Mouse (Mus musculus) embryonic stem cell, embryonic (primary cell): ENCODE measurements around the gene Gm47995.
"Not testable (repeated sequence)": the region's sequence is repeated elsewhere in the genome, so short reads cannot be mapped to it uniquely, and the experiment has no call there.

Experiments used
- CTCF ChIA-PET, 4 experiments: fragments of 300-600 bp in 2 of 4; fragments of 350-600 bp in 2 of 4; sonication (Branson Sonifier 250); formaldehyde crosslinking; loops; one replicate each; lab custom pipeline; 2022; ENCODE audit warnings: inconsistent platforms in 2 of 4; lab: Charles Lee
- POLR2A ChIA-PET, 4 experiments: fragments of 300-600 bp in 2 of 4; fragments of 350-600 bp in 2 of 4; sonication (Branson Sonifier 250); formaldehyde crosslinking; loops; one replicate each; lab custom pipeline; 2022; ENCODE audit warnings: antibody characterized with exemption in 4 of 4, inconsistent platforms in 1 of 4; lab: Charles Lee

The Gm47995 gene

GRCm38 (mm10) chr1:151178505-151179083 lies 19.7 kb upstream of the Gm47995 start:
- POLR2A ChIA-PET = interaction anchor here in 3 of 4 experiments (0.6 to 2.7 kb wide), 14 partner anchors 11 to 290 kb away, joined by 3 to 23 read pairs (median 4); partner anchors contain the start of gene Ivns1abp (in 2 of the 3)
- CTCF ChIA-PET = no interaction called here

DNA sequence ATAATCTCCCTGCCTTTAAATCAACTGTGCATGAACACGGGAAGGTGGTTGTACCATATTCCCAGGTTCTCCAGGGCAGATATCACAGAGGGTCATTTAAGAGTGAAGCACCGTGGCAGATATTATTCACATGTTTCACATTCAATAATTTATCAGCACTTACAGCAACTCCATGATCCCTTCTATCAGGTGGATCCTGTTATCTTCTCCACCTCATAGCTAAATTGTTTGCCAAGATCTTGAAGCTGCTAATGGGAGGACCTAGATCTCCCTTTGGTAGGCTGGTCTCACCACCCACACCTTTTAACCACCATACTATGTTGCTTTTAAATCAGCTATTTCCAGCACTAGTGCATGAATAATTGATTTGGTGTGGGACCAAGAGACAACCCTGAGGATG lies 18.1 kb upstream of the Gm47995 start:
- ChIA-PET CTCF (interaction anchor here in 1 of 4 experiments (1.0 kb wide), 1 partner anchor 71 kb away, joined by 4 read pairs; no protein-coding TSS in a partner anchor), POLR2A (no interaction called here)

GRCm38 (mm10) chr1:151182266-151182665 lies 16.0 kb upstream of the Gm47995 start, which contains the start of gene Gm47985:
TSS of gene Gm47985 (plus strand) at chr1:151182537.
- CTCF ChIA-PET, POLR2A ChIA-PET: not testable (repeated sequence)

- POLR2A ChIA-PET = not testable (repeated sequence)
Measured at GRCm38 (mm10) chr1:151186186-151186585, 12.1 kb upstream of the Gm47995 start.

GRCm38 (mm10) chr1:151186879-151187424 lies 11.3 kb upstream of the Gm47995 start:
- CTCF ChIA-PET, POLR2A ChIA-PET: not testable (repeated sequence)

More at GRCm38 (mm10) chr1:151186186-151186585, 12.1 kb upstream of the Gm47995 start:
- CTCF ChIA-PET = not testable (repeated sequence)

DNA sequence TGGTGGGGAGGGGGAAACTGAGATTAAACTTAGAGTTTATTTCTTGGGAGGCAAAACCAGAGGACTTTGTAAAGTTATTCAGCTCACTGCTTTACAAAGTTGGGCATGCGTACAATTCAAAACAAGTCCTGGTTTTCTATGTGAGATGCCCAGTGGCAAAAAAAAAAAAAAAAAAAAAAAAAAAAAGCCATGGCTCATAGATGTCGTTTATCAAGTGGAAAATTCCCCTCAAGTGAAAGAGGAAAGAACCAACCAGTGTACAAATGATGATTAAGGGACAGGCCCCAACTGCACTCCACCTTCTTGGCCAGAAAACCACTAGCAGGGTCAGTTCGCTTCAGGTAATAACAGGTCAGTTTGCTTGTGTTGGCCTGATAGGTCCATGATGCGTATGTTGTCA lies 9.8 kb upstream of the Gm47995 start:
- POLR2A ChIA-PET = interaction anchor here in 2 of 4 experiments (0.7 kb wide), 2 partner anchors 358 to 897 kb away, joined by 3 to 8 read pairs; no protein-coding TSS in a partner anchor
- CTCF ChIA-PET = interaction anchor here in 1 of 4 experiments (0.7 kb wide), 1 partner anchor 97 kb away, joined by 4 read pairs; no protein-coding TSS in a partner anchor

DNA sequence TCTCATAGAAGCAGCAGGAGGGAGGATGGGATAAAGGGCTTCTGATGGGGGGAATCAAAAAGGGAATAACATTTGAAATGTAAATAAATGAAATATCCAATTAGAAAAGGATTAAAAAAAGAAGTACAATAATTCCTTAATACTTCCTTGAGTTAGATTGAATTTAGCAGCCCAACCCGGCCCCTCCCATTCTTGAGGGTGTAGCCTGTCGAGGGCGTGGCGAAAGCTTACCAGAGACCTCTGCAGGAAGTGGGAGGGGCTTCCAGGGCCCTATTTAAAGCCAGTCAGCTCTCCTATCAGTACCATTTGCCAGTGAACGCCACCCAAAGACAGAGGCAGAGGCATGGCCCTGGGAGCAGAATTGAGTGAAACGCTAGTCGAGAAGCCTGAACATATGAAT lies 6.2 kb upstream of the Gm47995 start, which contains the start of gene Gm8947:
Gene Gm8947 (plus strand): TSS at position 302 of the 400 bp plus-strand sequence.
- POLR2A ChIA-PET, CTCF ChIA-PET: not testable (repeated sequence)

DNA sequence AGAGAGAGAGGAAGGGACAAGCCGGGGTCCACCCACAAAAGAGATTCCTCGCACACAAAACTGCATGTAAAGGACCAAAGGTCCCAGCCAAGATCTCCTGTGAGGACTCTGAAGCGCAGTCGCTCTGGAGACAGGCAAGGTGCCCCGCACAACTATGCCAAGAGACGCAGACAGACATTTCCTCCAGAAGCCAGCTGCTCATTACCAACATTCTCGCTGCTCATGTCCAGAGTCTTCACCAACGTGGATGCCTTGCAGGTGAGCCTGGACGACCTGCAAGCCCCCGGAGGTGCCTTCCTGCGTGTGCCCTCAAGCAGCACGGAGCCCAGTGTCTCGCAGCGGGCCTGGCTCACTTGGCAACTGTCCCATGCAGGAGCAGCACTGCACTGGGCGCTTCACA lies 5.5 kb upstream of the Gm47995 start:
- POLR2A ChIA-PET, CTCF ChIA-PET: not testable (repeated sequence)

DNA sequence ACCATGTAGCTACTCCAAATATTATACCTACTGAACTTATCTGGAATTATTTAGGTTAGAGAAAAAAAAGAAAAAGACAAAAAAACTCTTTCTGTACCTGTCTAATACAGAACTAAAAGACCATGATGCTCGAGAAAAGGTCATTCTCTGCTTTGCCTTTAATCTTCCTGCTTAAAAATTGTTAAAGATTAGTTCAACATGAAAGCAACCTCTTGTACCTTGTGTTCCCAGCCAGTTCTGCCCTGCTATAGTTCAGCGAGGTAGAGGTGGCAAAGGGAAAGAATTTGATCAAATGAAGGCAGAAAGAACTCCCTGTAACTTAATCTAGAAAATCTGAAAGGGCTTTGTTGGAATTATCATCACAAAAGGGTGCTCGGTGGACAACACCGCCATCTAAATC lies 2.3 kb upstream of the Gm47995 start:
- POLR2A ChIA-PET, CTCF ChIA-PET: not testable (repeated sequence)

- POLR2A ChIA-PET, CTCF ChIA-PET: not testable (repeated sequence)
Measured at GRCm38 (mm10) chr1:151196690-151197089, 1.6 kb upstream of the Gm47995 start.

DNA sequence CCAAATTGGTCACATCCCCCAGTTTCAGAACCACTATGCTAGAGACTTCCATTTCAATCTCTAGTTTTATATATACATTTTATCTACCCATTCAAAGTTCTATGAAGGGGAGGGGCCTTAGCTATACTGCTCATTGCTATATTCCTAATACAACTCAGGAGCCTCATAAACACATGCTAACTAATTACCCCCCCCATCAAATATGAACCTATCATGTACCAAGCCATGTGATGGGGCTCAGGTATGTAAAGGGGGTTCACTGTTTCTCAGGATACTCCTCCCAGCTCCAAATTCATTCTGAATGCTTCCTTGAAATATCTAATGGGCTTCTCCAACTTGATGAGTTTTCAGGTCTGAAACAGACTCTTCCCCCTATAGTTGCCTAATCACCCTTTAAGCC lies 2.4 kb downstream of the Gm47995 start:
- POLR2A ChIA-PET = interaction anchor here in 1 of 4 experiments (0.6 kb wide), 1 partner anchor 194 kb away, joined by 3 read pairs; no protein-coding TSS in a partner anchor
- CTCF ChIA-PET = not testable (repeated sequence)

DNA sequence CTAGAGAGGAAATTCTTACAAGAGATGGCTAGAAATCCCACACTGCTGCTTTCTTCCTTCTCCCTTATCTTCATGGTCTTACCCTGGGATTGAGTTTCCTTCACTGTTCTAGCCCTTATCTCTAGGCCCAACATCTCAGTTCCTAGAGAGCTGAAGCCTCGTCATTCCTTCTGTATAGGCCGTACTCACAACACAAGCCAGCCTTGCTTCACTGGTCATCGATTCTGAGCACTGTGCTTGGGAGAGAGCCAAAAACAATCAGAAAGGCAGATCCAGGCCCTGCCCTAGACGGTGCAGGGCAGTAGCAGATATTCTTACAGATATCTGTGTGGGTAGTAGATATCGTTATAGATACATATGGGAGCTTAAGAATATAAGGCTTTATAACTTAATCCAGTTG lies 4.5 kb downstream of the Gm47995 start:
- CTCF ChIA-PET, POLR2A ChIA-PET: not testable (repeated sequence)

GRCm38 (mm10) chr1:151203818-151204217 lies 5.6 kb downstream of the Gm47995 start, which contains the start of gene 3110040M04Rik:
TSS of gene 3110040M04Rik (plus strand) at chr1:151204121.
- CTCF ChIA-PET, POLR2A ChIA-PET: not testable (repeated sequence)

DNA sequence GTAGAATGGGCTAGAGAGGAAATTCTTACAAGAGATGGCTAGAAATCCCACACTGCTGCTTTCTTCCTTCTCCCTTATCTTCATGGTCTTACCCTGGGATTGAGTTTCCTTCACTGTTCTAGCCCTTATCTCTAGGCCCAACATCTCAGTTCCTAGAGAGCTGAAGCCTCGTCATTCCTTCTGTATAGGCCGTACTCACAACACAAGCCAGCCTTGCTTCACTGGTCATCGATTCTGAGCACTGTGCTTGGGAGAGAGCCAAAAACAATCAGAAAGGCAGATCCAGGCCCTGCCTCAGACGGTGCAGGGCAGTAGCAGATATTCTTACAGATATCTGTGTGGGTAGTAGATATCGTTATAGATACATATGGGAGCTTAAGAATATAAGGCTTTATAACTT lies 10.2 kb downstream of the Gm47995 start:
- CTCF ChIA-PET, POLR2A ChIA-PET: not testable (repeated sequence)

GRCm38 (mm10) chr1:151208944-151209343 lies 10.7 kb downstream of the Gm47995 start:
- CTCF ChIA-PET, POLR2A ChIA-PET: not testable (repeated sequence)

DNA sequence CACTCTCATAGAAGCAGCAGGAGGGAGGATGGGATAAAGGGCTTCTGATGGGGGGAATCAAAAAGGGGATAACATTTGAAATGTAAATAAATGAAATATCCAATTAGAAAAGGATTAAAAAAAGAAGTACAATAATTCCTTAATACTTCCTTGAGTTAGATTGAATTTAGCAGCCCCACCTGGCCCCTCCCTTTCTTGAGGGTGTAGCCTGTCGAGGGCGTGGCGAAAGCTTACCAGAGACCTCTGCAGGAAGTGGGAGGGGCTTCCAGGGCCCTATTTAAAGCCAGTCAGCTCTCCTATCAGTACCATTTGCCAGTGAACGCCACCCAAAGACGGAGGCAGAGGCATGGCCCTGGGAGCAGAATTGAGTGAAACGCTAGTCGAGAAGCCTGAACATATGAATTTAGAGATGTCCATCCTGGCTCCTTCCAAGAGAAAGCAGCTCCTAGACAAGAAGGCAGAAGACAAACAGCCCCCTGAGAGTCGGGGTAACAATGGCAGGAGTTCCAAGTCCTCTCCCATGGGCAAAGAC lies 11.6 kb downstream of the Gm47995 start, which contains the start of gene Gm47996:
Gene Gm47996 (plus strand): TSS at position 308 of the 532 bp plus-strand sequence.
- CTCF ChIA-PET, POLR2A ChIA-PET: not testable (repeated sequence)

GRCm38 (mm10) chr1:151211666-151212065 lies 13.4 kb downstream of the Gm47995 start:
- CTCF ChIA-PET = not testable (repeated sequence)
- POLR2A ChIA-PET = interaction anchor here in 1 of 4 experiments (1.3 kb wide), 1 partner anchor 25 kb away, joined by 3 read pairs; no protein-coding TSS in a partner anchor

DNA sequence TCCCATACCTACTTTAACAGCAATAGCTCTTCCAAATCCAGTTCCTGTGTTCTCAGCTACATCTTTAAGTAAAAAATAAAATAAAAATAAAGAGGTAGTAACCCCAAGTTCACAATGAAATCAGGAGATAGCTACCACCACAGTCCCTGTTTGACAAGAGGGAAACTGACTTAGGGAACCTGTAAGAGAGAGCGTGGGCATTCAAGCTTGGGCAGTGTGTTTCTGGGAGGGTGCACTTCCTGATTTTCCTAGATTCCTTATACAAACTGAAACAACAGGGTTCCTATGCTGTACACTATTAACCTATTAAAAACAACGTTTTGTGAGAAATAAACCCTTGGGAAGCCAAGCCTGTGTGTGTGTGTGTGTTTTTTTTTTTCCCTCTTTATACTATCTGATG lies 16.6 kb downstream of the Gm47995 start:
- CTCF ChIA-PET = no interaction called here
- POLR2A ChIA-PET = interaction anchor here in 2 of 4 experiments (0.5 to 1.6 kb wide), 4 partner anchors 28 to 1329 kb away, joined by 3 to 6 read pairs (median 4); no protein-coding TSS in a partner anchor

GRCm38 (mm10) chr1:151215985-151216384 lies 17.7 kb downstream of the Gm47995 start:
- CTCF ChIA-PET = no interaction called here
- POLR2A ChIA-PET = interaction anchor here in 1 of 4 experiments (0.5 kb wide), 1 partner anchor 35 kb away, joined by 3 read pairs; no protein-coding TSS in a partner anchor

DNA sequence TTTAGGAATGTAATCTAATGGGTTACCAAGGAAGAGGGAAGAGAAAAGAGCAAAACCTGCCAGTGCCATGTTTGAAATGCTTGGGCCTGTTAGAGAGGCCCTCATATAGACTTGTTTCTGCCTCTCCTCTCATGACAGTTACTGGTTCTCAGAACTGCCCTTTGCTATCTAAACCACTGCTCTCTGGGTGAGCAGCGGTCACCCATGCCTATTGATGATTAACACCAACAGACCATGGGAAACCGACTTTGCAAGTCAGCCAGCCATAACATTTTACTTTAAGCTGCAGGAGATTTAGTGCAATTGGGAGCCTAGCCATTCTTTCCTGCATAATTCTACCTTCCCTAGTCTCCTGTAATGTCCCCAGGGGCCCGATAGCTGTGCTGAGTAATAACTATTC lies 18.2 kb downstream of the Gm47995 start:
- CTCF ChIA-PET = no interaction called here
- POLR2A ChIA-PET = no interaction called here
